Mouse (Mus musculus) adrenal gland, postnatal 0 days (tissue): ENCODE results near the gene Moxd1. TPM values are rescaled to one million over a fixed set of nuclear protein-coding genes. Genes with fewer than 3 reads are reported as not detected.

ENCODE experiments used
- polyA plus RNA-seq: library from polyadenylated mRNA; unstranded; fragments of >200 nt; fragmentation: Nextera tagmentation; extraction: Ambion mirVana; gene quantifications from 2 replicates; pipeline ENCODE4 v1.2.1, GENCODE M21; 2015

The Moxd1 gene
- 1.7 and 2.8 TPM in 2 replicates for polyA plus RNA-seq

DNA sequence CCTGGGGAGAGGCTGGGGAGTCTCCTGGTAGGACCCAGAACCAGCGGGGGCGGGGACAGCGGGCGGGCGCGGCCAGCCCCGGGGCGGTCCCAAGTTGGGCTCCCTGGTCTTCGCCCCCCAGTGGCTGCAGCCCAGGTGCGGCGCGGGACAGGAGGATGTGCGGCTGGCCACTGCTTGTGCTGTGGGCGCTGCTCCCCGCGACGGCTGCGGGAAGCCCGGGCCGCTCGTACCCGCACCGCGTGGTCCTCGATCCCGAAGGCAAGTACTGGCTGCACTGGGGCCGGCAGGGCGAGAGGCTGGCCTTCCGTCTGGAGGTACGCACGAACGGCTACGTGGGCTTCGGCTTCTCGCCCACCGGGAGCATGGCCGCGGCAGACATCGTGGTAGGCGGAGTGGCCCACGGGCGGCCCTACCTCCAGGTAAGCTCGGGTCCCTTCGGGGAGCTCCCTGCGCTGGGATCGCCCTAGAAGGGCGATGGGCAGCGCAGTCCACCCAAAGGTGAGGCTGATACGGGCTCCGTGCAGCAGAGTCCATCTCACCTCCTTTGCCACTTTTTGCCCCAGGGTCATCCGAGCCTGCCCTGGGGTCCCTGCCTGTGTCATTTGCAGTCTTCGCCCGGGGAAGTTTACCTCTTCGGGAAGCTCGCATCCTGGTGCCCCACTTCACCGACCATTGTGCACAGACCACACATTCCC is at the start of gene Moxd1:
TSS of gene Moxd1 (plus strand) at position 69 of the 695 bp plus-strand sequence.

Other genes starting within 250 kb of the Moxd1 start
- gene Taar6, start 237.9 kb upstream of the Moxd1 start, polyA plus RNA-seq: not detected in 2 replicates
- gene Taar7a, start 230.0 kb upstream of the Moxd1 start, polyA plus RNA-seq: not detected in 2 replicates
- gene Taar7b, start 223.6 kb upstream of the Moxd1 start, polyA plus RNA-seq: not detected in 2 replicates
- gene Taar7d, start 196.3 kb upstream of the Moxd1 start, polyA plus RNA-seq: not detected in 2 replicates
- not detected in 2 replicates for gene Taar7e, start 185.9 kb upstream of the Moxd1 start, polyA plus RNA-seq
- not detected in 2 replicates for gene Taar7f, start 174.0 kb upstream of the Moxd1 start, polyA plus RNA-seq
- gene Taar8a, start 147.0 kb upstream of the Moxd1 start, polyA plus RNA-seq: not detected in 2 replicates
- gene Taar8b, start 131.2 kb upstream of the Moxd1 start, polyA plus RNA-seq: not detected in 2 replicates
- not detected in 2 replicates for gene Taar8c, start 121.6 kb upstream of the Moxd1 start, polyA plus RNA-seq
- not detected in 2 replicates for gene Taar9, start 114.0 kb upstream of the Moxd1 start, polyA plus RNA-seq
- 93.8 and 105 TPM in 2 replicates for gene Stx7, start 74.2 kb upstream of the Moxd1 start, polyA plus RNA-seq